Mouse (Mus musculus) forebrain, embryonic 14.5 days (tissue): ENCODE results near the gene Alkbh7. TPM values are rescaled to one million over a fixed set of nuclear protein-coding genes. Genes with fewer than 3 reads are reported as not detected.

ENCODE experiments used
- ATAC-seq: fragments of 200-750 bp; cut with Nextera tagmentation; 2 replicates; pipeline ENCODE4 v1.8.0; 2017; ENCODE audit warnings: mild to moderate bottlenecking, moderate library complexity
- DNase-seq: peaks from one replicate; pipeline ENCODE4 v3.0.0-alpha.2; 2015; ENCODE audit warnings: low spot score
- H3K27ac ChIP-seq: fragments of 300-500 bp; sonication (generic); 2 replicates; pipeline ENCODE4 v1.5.1; 2014; ENCODE audit warnings: low read depth, mild to moderate bottlenecking, control low read depth, low read length, moderate library complexity
- H3K27me3 ChIP-seq: fragments of 300-500 bp; sonication (generic); replicated peaks from 2 replicates; pipeline ENCODE4 v1.6.1; 2014; ENCODE audit warnings: low read length, control low read depth, mixed read lengths; ENCODE audit not compliant: control insufficient read depth, insufficient read depth
- H3K36me3 ChIP-seq: fragments of 300-500 bp; sonication (generic); 2 replicates; pipeline ENCODE4 v1.6.1; 2014; ENCODE audit warnings: low read length, control low read depth; ENCODE audit not compliant: control insufficient read depth, insufficient read depth
- H3K4me1 ChIP-seq: fragments of 300-500 bp; sonication (generic); 2 replicates; pipeline ENCODE4 v1.6.1; 2014; ENCODE audit warnings: antibody characterized with exemption, low read length, control low read depth; ENCODE audit not compliant: control insufficient read depth, insufficient read depth
- H3K4me2 ChIP-seq: fragments of 300-500 bp; sonication (generic); 2 replicates; pipeline ENCODE4 v1.6.1; 2014; ENCODE audit warnings: mild to moderate bottlenecking, control low read depth, low read length
- H3K4me3 ChIP-seq: fragments of 300-500 bp; sonication (generic); 2 replicates; pipeline ENCODE4 v1.5.1; 2014; ENCODE audit warnings: low read depth, low read length, control low read depth
- H3K9ac ChIP-seq: fragments of 300-500 bp; sonication (generic); 2 replicates; pipeline ENCODE4 v1.6.1; 2014; ENCODE audit warnings: mild to moderate bottlenecking, low read length, control low read depth, moderate library complexity
- H3K9me3 ChIP-seq: fragments of 300-500 bp; sonication (generic); replicated peaks from 2 replicates; pipeline ENCODE4 v1.6.1; 2016; ENCODE audit warnings: low read length, control low read depth, mixed read lengths; ENCODE audit not compliant: control insufficient read depth
- WGBS: fragments of 180-500 bp; shearing (Covaris S2); extraction: QIAGEN DNeasy Blood & Tissue Kit; methylation state at CpG from one replicate; pipeline ENCODE4 v1.1.7; 2014; 5-methylcytosine and 5-hydroxymethylcytosine counted together
- polyA plus RNA-seq: library from polyadenylated mRNA; unstranded; fragments of >200 nt; fragmentation: Nextera tagmentation; extraction: Ambion mirVana; gene quantifications from 2 replicates; pipeline ENCODE4 v1.2.1, GENCODE M21; 2014

Alkbh7 gene
- polyA plus RNA-seq, result 41.9 and 44.8 TPM in 2 replicates

GRCm38 (mm10) chr17:56997029-56997667, at the start of gene Alkbh7:
Gene Alkbh7, plus strand, starts transcription at chr17:56997339.
- Histone ChIP-seq H3K4me1 (peaks cover 5% of the 10 kb centered on the region), H3K27me3 (no peaks in the 10 kb centered on the region), H3K27ac (peak within 1 kb of the TSS; percentile 48; the same call in 1 of the 2 replicates), H3K4me2 (peak within 1 kb of the TSS; percentile 66), H3K36me3 (peaks cover 60% of the 10 kb centered on the region), H3K9me3 (no peaks in the 10 kb centered on the region), H3K4me3 (peak within 1 kb of the TSS; percentile 72), H3K9ac (peak within 1 kb of the TSS; percentile 73)
- DNase-seq (peak; percentile 96), ATAC-seq (peak; percentile 98)
- under 1% methylated on average over 38 of the region's 38 CpGs for WGBS

GRCm38 (mm10) chr17:56950915-56951314, 46.2 kb upstream of the Alkbh7 start:
- no peaks in the 10 kb centered on the region for H3K4me1 ChIP-seq
- H3K9me3 ChIP-seq, result no peaks in the 10 kb centered on the region
- no peak overlapping the region for H3K9ac ChIP-seq
- no peak overlapping the region for H3K4me3 ChIP-seq
- DNase-seq (peak; percentile 49), ATAC-seq (no peak)
- no peaks in the 10 kb centered on the region for H3K27me3 ChIP-seq
- H3K4me2 ChIP-seq, result no peak overlapping the region
- H3K27ac ChIP-seq, result no peak overlapping the region
- H3K36me3 ChIP-seq, result no peaks in the 10 kb centered on the region
- WGBS, result 12% methylated on average over 3 of the region's 3 CpGs

- H3K27me3 ChIP-seq, result no peaks in the 10 kb centered on the region
- H3K9me3 ChIP-seq, result no peaks in the 10 kb centered on the region
- H3K4me3 ChIP-seq, result no peak overlapping the region
- no peak overlapping the region for H3K27ac ChIP-seq
- no peak for ATAC-seq
- DNase-seq, result no peak
- no peak overlapping the region for H3K4me2 ChIP-seq
- H3K4me1 ChIP-seq, result no peaks in the 10 kb centered on the region
- no peaks in the 10 kb centered on the region for H3K36me3 ChIP-seq
- no peak overlapping the region for H3K9ac ChIP-seq
- WGBS, result 74% methylated on average over 1 of the region's 1 CpGs
Measured at GRCm38 (mm10) chr17:56952639-56953038, 44.5 kb upstream of the Alkbh7 start.

- no peak overlapping the region for H3K27ac ChIP-seq
- no peaks in the 10 kb centered on the region for H3K9me3 ChIP-seq
- ATAC-seq (no peak), DNase-seq (no peak)
- 83% methylated on average over 7 of the region's 7 CpGs for WGBS
- no peaks in the 10 kb centered on the region for H3K36me3 ChIP-seq
- no peak overlapping the region for H3K4me3 ChIP-seq
- H3K4me1 ChIP-seq, result no peaks in the 10 kb centered on the region
- no peak overlapping the region for H3K4me2 ChIP-seq
- H3K9ac ChIP-seq, result no peak overlapping the region
- H3K27me3 ChIP-seq, result no peaks in the 10 kb centered on the region
Measured at GRCm38 (mm10) chr17:56954871-56955270, 42.3 kb upstream of the Alkbh7 start.

GRCm38 (mm10) chr17:56957763-56958429, 39.2 kb upstream of the Alkbh7 start:
- no peaks in the 10 kb centered on the region for H3K36me3 ChIP-seq
- H3K9me3 ChIP-seq, result no peaks in the 10 kb centered on the region

GRCm38 (mm10) chr17:56958667-56959066, 38.5 kb upstream of the Alkbh7 start:
- H3K36me3 ChIP-seq, result no peaks in the 10 kb centered on the region
- no peaks in the 10 kb centered on the region for H3K9me3 ChIP-seq
- H3K4me1 ChIP-seq, result no peaks in the 10 kb centered on the region
- no peak overlapping the region for H3K4me3 ChIP-seq
- no peaks in the 10 kb centered on the region for H3K27me3 ChIP-seq
- no peak overlapping the region for H3K27ac ChIP-seq
- DNase-seq, result no peak
- no peak overlapping the region for H3K4me2 ChIP-seq
- no peak for ATAC-seq
- 83% methylated on average over 4 of the region's 4 CpGs for WGBS
- H3K9ac ChIP-seq, result no peak overlapping the region

More at GRCm38 (mm10) chr17:56957763-56958429, 39.2 kb upstream of the Alkbh7 start:
- H3K4me3 ChIP-seq, result no peak overlapping the region
- no peaks in the 10 kb centered on the region for H3K4me1 ChIP-seq
- ATAC-seq, result no peak
- H3K9ac ChIP-seq, result no peak overlapping the region
- H3K27me3 ChIP-seq, result no peaks in the 10 kb centered on the region
- no peak overlapping the region for H3K4me2 ChIP-seq
- WGBS, result 36% methylated on average over 11 of the region's 11 CpGs
- H3K27ac ChIP-seq, result no peak overlapping the region
- no peak for DNase-seq

- no peaks in the 10 kb centered on the region for H3K9me3 ChIP-seq
- no peak overlapping the region for H3K4me2 ChIP-seq
- H3K27me3 ChIP-seq, result no peaks in the 10 kb centered on the region
- H3K27ac ChIP-seq, result no peak overlapping the region
- H3K4me1 ChIP-seq, result no peaks in the 10 kb centered on the region
- ATAC-seq, result no peak
- H3K4me3 ChIP-seq, result no peak overlapping the region
- DNase-seq, result no peak
- 89% methylated on average over 4 of the region's 4 CpGs for WGBS
- H3K36me3 ChIP-seq, result no peaks in the 10 kb centered on the region
- H3K9ac ChIP-seq, result no peak overlapping the region
Measured at GRCm38 (mm10) chr17:56961880-56962279, 35.3 kb upstream of the Alkbh7 start.

GRCm38 (mm10) chr17:56962642-56963405, 34.3 kb upstream of the Alkbh7 start:
- Histone ChIP-seq H3K36me3 (no peaks in the 10 kb centered on the region), H3K27ac (no peak overlapping the region), H3K4me2 (no peak overlapping the region), H3K9me3 (no peaks in the 10 kb centered on the region), H3K4me1 (no peaks in the 10 kb centered on the region), H3K27me3 (no peaks in the 10 kb centered on the region), H3K4me3 (no peak overlapping the region), H3K9ac (no peak overlapping the region)
- DNase-seq (no peak), ATAC-seq (no peak)
- WGBS, result 79% methylated on average over 5 of the region's 5 CpGs
